Mouse (Mus musculus) megakaryocyte, adult 5-6 weeks (primary cell): Measurements from ENCODE around the gene Dync2li1. TPM values are rescaled to one million over a fixed set of nuclear protein-coding genes. Genes with fewer than 3 reads are reported as not detected.
A peak's percentile ranks its signal among the peaks of the same experiment; 100 is the strongest.

Experiments used
- ATAC-seq: 2 replicates; pipeline ENCODE4 v1.8.0; 2016; ENCODE audit warnings: mild to moderate bottlenecking, inconsistent platforms; ENCODE audit not compliant: poor library complexity, severe bottlenecking
- total RNA-seq, 2 experiments: library from RNA; stranded (forward) in 1 of 2; stranded (reverse) in 1 of 2; fragments of 153-499, 151-499 nt in 1 of 2; fragments of 221-1000, 200-1000 nt in 1 of 2; gene quantifications; 2 replicates each; pipeline versions ENCODE4 v1.2.3 to v1.2.4; 2015 to 2017

The Dync2li1 gene
- total RNA-seq, 2 experiments from 2014 or later = 0.88 to 2.6 TPM

DNA sequence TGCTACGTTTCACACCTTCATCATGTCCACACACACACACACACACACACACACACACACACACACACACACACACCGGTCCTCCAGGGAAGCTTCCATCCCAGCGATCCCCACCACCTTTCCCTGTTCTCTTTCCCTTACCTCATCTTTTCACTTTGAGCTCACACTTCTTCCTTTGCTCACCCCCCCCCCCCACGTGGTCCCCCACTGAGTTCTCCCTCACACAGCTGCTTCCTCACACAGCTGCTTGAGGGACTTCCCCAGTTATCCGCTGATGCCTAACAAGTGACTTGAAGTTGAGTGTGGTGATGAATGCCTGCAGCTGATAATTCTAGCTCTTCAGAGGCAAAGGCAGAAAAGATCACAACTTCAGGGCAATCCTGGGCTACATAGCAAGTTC, 18.7 kb upstream of the Dync2li1 start:
- ATAC-seq = peak; percentile 37; the same call in 1 of the 2 replicates

DNA sequence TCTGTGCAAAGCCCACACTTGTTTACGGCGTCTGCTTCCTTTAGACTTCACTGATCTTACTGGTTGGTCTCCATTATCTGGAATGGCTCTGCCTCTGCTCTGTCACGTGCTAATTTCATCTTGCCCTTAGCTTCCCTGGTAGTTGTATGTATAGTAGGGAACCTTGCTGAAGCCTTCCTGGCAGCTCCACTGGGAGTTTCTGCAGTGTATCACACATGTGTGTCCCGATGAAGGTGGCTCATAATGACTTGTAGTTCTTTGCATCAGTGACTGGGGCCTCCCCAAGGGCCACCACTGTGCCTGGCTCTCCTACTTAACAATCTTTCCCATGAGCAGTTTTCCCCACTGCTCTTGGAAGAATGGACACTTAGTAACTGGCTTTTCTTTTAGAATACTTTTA, 17.7 kb upstream of the Dync2li1 start:
- ATAC-seq = no peak

DNA sequence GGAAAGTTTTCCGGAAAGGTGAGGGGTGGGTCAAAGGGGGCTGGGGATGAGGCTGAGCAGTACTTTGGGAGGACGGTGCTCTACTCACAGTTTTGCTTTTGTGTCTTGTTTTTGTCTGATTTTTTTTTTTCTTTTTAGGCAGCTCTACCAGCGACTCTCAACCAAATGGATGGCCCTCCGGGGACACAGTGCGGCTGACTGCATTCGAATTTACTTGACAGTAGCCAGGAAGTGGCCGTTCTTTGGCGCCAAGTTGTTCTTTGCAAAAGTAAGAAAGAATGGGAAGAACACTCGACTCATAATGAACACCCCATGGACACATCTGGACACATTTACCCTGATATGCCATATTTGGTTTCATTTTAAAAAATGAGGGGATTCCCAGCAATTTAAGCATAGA, 14.8 kb upstream of the Dync2li1 start:
- no peak for ATAC-seq

DNA sequence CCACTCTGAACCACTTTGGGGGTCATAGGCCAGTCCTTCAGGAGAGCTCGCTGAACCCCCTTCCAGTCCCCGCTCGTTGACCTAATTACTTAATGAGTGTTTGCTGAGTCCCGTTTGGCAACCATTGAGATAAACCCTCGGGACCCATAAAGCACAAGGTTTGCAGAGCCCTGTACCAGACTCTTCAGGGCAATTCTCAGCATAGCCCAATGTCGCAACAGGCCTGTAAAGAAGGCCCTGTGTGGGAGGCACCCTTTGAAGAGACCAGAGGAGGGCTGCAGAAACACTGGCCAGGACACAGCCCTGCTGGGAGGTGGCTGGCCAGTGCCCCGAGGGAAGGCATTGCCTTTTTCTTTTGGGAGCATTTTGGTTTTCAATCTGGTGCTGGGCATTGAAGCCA, 14.3 kb upstream of the Dync2li1 start:
- 0 out of 2 replicates have a peak, but pooled peaks have one; percentile 15 for ATAC-seq

DNA sequence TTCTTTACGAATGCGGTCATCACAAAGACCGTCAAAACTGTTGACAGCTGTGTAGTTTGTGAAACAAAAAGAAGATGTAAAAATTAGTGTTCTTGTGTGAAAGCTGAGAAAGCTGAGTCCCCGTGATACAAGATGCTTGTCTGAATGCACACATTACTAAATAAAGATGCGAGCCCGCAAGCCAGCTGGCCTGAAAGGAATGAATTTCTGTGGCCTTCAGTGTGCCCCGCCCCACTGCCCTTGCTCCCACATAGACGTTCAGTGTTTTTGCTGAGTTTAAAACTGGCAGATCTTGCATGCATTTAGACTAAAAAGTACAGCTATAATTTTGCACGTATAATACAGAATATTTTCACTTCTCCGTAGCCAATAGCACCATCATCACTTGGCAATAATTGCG, 10.5 kb upstream of the Dync2li1 start:
- no peak for ATAC-seq

DNA sequence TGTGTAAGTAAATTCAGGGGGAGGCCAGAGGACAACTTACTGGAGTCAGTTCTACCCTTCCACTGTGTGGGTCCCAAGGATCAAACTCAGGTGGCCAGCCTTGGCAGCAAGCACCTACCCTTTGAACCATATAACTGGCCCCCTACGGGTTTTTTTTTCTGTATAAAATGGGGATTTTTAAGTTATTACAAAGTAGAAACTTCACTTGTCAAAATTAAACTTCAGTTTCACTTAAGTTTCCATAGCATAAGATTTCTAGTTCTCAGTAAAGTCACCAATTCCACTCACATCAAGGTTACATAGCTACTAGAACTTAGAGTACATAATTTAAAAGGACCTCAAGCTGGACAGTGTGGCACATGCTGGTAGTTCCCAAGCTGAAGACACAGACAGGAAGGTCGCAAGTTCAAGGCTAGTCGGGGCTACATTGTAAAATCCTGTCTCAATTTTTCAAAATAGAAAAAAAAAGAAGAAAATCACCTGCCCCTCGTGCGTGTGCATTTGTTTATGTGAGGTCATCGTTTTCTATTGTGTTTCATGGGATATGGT, 9.7 kb upstream of the Dync2li1 start:
- ATAC-seq = no peak

DNA sequence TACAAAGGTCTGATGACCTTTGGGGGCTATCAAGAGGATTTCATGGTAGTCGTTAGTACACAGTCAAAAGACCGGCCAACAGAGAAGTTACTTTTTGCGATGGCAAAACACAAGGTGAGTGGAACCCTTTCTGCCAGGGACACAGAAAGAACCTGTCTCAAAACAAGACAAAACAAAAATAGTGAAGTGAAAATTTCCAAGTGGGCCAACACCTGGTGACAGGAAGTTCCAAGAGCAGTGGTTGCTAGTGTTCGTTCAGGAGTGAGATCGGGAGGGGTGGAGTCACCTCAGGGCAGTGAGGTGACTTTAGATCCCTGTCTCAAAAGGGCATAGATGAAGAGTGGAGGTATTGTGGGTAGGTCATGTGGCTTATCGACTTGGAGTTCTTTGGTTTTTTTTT, 8.3 kb upstream of the Dync2li1 start:
- ATAC-seq = no peak

DNA sequence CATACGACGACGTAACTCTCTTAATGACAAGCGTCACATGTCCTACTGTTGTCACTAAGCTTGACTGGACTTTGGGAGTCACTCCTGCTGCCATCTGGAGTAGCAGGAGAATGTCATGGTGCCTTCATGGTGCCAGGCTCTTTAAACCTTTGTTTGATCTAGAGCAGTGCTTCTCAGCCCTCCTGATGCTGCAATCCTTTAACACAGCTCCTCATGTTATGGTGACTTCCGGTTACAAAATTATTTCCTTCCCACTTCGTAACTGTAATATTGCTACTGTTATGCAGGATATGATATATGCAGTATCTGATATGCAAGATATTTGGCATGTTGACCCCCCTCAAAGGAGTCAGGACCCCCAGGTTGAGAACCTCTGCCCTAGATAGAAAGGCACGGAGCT, 7.2 kb upstream of the Dync2li1 start:
- ATAC-seq = peak; percentile 78

DNA sequence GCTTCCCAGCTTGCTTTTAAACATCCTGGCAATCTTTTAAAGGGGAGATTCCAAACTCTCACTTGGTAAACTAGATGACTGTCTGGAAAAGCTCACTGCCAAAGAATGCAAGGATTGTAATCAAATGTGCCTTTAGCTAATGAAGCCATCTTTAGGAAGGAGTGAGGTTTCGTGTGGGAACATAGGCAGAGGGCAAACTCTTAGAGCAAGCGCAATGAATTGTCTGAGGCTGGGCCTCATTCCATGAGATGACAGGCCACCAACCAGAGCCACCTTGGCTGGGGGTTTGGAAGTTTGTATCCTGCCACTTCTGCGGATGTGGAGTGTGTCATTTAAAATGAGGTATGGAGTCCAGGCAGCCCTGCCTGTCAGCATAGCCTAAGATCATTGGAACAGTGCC, 6.2 kb upstream of the Dync2li1 start:
- no peak for ATAC-seq

DNA sequence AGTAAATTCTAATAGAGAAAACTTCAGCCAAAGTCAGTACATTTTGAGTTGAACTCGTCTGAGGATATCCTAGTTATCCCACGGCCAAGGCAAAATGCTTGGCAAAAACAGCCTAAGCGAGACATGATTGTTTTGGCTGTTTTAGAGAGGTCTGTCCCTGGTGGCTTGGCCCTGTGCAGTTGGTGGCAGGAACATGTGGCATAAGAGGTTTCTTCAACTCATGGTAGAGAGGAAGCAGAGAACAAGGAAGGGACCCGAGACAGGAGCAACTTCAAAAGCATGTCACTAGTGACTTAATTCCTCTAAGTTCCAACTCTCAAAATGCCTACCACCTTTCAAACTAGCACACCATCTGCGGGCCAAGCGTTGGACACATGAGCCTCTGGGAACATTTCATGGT, 5.7 kb upstream of the Dync2li1 start:
- ATAC-seq = peak; percentile 63

DNA sequence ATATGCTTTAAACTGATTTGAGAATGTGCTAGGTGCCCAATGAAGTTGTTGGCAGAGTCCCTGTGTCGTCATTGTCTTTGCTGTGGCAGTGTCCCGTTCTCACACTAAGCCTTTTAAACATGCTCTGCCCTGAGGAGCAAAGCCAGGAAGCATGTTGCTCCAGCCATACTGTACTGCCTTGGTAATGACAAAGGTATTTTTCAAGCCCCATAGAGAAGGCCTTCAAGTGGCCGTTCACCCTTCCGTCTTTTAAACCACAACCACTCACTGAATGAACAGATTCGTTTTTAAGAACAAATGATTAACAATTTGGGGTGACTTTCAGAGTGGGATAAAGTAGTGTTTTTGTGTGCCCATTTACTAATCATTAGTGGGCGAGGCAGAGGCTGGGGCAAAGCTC, 5.1 kb upstream of the Dync2li1 start:
- ATAC-seq = no peak

DNA sequence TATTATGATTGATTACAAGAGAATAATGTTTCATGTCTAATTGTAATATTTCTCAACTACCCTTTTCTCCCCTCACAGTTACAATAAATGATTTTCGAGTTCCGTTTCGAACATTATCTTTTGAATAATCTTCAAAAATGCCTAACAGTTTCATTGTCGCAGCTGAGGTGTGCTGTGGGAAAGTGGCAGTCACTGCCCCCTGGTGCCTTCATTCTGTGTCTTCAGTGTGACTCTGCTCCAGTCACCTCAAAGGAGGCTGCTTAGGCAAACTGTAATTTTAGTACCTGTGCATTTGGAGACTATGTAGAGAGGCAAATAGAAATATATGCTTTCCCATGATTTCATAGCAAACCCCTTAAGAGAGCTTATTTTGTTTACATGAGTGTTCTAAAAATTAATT, 4.3 kb upstream of the Dync2li1 start:
- ATAC-seq = no peak

DNA sequence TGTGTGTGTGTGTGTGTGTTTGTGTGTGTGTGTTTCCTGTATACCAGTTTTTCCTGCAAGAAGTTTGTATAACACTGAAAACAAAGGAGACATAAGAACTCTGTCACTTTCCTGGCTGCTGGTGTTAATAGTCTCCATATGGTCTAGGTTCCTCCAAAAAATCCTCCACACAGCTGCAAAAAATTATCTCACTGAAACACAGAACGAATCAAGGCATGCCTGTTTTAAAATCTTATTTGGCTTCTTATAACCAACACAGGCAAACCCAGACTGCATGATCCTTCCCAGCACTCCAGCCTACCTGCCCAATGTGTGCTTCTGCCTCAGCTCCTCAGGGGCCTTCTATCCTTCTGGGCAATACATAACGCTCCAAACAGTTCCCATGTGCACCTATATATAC, 3.4 kb upstream of the Dync2li1 start:
- ATAC-seq = no peak

DNA sequence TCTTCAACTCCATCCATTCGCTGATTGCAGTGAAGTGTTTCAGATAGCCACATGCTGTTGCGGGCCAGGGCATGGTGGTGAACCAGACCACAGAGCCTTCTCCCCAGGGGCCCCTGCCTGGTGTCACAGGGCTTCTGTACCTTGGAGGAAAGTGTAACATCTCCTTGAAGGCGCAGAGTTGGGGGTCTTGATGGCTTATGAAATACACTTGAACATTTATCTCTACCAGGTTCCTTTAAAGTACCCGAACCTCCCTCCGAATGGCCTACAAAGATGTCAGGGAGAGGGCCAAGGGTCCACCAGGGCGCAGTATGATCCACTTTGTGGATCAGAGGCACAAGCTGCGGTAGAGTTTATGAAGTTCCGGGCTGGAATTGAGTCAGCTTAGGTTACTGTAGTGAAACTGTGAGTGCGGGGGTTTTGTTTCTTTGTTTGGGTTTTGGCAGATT, 585 bp downstream of the Dync2li1 start:
- no peak for ATAC-seq

DNA sequence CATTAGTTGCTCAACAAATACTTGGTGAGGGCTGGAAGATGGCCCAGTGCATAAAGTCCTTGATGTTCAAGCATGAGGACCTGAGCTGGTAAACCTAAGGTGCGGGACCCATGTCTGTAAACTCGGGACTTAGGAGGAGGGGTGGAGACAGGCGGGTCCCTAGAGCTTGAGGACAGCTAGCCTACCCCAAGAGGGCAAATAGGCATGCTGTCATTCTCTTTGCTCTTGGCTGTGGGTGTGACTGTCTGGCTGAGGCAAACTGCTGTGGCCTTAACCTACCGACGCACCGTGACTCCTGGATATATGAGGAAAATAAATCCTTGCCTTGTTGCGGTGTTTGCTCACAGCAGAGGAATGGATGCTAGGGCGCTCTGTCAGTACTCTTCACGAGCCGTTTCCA, 1.4 kb downstream of the Dync2li1 start:
- no peak for ATAC-seq

DNA sequence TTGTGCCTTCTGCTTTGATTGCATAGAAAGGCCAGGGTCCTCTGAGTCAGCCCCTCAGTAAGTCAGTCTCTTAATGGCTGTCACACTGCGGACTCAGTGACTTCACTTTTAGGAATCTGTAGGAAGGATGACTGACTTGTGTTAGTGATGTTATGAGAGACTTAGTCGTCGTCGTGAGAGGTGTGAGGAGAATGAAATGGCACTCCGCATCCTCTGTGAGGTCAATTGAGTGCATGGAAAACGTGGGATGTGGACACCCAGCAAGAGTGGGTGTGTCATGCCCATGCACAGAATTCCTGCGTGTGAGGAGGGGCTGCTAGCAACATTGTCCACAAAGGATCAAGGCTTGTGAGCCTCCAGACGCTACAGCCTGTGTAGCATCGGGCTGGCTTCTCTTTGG, 2.3 kb downstream of the Dync2li1 start:
- no peak for ATAC-seq

DNA sequence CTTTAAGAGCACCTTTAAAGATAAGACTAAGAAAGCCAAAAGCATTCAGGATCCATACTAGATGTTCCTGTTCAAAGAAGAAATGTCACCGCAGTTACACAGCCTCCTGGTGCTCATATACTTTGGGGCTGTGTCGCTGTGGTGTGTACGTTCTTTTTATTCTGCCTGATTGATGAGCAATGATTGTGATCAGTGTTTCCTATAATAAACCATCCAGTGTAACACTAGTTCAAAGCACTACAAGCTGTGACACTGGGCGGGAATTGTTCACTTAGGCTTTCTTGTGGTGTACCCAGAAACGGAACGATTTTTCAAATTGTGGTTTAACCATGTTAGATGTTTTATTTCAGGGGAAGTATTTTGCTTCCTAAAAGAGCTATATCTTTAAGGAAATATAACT, 5.5 kb downstream of the Dync2li1 start:
- no peak for ATAC-seq

DNA sequence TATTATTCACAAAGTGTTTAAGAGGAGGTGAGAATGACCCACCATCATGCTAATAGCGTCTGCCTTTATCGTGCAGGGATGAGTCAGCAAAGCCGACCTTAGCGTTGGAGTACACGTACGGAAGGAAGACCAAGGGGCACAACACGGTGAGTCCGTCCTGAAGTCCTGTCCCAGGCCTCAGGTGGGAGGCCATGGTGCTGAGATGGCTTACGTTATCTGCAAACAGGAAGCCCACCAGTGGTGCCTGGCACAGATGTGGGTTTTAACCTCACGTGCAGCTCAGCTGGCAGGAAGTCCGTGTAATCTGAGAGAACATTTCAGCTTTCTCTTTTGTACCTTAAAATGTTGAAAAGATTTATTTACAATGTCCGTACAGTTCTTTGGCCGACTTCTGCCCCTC, 7.1 kb downstream of the Dync2li1 start:
- ATAC-seq = peak; percentile 68

DNA sequence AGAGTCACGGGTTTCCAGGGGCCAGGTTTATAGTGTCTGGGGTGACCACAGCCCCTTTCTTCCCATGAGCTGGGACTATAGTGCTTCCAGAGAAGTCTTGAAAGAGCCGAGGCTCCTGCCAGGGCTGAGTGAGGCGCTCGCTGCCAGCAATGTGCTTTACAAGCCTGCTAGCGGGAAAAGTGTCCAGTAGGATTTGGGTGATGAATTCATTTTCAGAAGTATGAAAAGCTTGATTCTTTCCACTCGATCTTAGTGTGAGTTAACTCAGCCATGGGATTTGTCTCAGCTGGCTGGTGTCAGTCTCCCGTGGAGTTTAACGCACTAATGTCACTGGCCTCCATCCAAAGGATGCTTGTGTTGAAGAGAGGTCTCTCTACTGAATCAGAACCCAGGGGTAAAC, 10.0 kb downstream of the Dync2li1 start:
- no peak for ATAC-seq

DNA sequence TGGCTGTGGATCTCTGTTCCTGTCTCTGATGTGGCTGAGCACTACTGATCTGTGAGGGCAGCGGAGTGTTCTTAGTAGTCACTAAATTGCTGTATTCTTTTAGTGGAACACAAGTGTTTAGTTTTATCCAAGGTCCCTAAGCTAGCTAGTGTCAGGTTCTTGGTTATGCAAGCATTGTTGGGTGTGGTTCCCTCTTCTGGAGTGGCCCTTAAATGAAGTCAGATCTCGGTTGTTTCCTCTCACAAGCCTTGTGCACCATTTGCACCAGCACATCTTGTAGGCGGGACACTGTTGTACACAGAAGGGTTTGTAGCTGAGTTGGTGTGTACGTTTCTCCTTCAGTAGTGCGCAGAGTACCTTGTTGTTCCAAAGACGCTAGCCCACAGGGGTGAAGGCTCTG, 11.7 kb downstream of the Dync2li1 start:
- ATAC-seq = peak; percentile 49

DNA sequence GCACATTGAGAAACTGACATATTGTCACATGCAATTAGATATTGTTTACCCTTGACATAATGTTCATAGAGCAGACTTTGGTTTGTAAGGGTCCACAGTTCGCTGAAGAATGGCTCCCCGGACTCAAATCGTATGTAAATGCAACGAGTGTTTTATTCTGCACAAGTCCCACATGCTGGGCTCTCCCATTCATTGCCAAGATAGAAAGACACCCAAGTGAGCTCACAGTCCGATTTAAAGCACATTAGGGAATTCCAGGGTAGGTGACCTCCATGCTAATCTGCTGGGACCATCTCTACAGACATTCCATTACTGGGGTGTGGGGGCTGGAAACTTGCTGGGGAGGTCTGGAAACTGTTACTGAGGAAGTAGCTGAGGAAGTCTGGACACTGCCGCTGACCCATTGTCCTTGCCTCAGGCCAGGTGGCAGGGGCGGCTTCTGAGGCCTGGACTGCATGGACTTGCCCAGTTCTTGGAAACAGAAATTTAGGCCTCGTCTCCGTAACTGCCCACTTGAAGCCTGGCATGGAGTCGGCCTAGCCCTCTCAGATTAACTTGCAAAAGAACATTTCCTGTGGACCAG, 13.6 kb downstream of the Dync2li1 start:
- ATAC-seq = no peak

DNA sequence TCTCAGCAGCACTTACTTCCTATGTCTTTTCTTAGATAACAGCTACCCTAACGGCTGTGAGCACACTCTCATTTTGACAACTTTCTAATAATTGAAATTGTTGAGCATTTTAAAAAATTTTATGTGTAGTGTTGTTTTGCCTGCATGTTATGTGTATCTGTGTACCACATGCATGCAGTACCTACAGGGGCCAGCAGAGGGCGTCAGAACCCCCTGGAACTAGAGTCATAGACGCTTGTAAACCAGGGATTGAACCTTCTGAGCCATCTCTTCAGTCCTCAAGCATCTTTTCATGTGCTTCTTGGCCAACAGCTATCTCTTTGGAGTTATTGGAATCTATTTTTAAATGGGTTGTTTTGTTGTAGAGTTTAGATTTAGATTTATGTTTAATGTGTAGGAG, 15.6 kb downstream of the Dync2li1 start:
- peak; percentile 57 for ATAC-seq

DNA sequence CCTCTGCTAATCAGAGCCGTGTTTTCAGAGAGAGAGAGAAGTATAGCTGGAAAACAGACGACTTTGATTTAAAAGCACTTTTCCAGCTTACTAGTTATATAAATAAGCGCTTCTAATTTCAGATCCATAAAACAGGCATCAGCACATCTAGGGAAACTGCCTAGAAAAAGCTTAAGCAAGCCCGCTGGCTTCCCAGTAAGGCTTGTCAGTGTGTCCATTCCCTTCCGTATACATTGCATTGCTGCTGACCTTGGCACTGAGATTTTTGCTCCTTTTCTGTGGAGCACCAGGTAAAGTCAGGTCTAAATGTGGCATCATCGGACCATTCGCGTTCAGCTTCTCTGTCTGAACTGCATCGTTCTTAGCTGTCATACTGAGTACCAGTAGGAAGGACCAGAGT, 16.0 kb downstream of the Dync2li1 start:
- ATAC-seq = no peak
